ENCODE assay signal across 28 mouse cellular contexts in the genomic region with DNA sequence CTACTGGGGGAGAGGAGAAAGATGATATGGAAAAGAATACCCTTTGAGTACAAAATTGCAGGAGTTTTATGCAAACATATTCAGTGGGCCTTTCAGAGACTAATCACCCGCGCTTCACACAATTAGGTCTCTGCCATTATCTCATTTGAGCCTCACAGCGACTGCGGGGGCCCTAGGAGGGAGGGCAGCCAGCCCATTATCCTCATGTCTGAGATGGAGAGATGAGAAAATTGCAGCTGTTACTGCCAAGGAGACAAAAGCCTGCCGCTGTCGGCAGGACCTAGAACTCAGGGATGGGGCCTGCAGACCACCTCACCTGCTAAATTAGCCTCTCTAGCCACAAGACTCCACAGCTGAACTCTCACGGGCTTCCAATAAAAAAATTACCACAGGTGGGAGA. TPM values are rescaled to one million over a fixed set of nuclear protein-coding genes. Genes with fewer than 3 reads are reported as not detected.
DNase-seq lines count a peak whose midpoint lies in the region; ATAC-seq and TF ChIP-seq lines count a peak whose summit lies in the region.
"Had no signal": no experiment of that assay in that cellular context is flagged by ENCODE, and none has a peak within 500 bp of the region (broad histone marks: within the 10 kb centered on the region; RNA-seq: fewer than 3 reads in every experiment).

No protein-coding gene starts in this region.

- no peak for TF ChIP-seq CTCF in midbrain, postnatal 0 days (IDR thresholded peaks at IDR 0.05)

- no peaks in the 10 kb centered on the region for H3K27me3 ChIP-seq in midbrain, embryonic 11.5 days (ENCODE audit: control insufficient read depth, insufficient read depth, low read length)
- no peaks in the 10 kb centered on the region for H3K27me3 ChIP-seq in midbrain, postnatal 0 days (ENCODE audit: insufficient read depth, low read length)
- H3K27me3 ChIP-seq in forebrain, embryonic 12.5 days, result no peaks in the 10 kb centered on the region
- no peaks in the 10 kb centered on the region for H3K27me3 ChIP-seq in forebrain, embryonic 14.5 days (replicated peaks; ENCODE audit: control insufficient read depth, insufficient read depth, low read length)
- H3K27me3 ChIP-seq: neural tube, embryonic 15.5 days had no signal

- no peak overlapping the region for H3K4me2 ChIP-seq in midbrain, embryonic 11.5 days
- no peak overlapping the region for H3K4me2 ChIP-seq in midbrain, postnatal 0 days (ENCODE audit: low read depth, low read length, poor library complexity, severe bottlenecking)
- no peak overlapping the region for H3K4me2 ChIP-seq in forebrain, embryonic 12.5 days
- no peak overlapping the region for H3K4me2 ChIP-seq in forebrain, embryonic 14.5 days (ENCODE audit: low read length)
- H3K4me2 ChIP-seq: embryonic facial prominence, embryonic 15.5 days; heart, embryonic 11.5 days; liver, embryonic 12.5 days; neural tube, embryonic 15.5 days had no signal

- no peaks in the 10 kb centered on the region for H3K9me3 ChIP-seq in midbrain, embryonic 11.5 days (ENCODE audit: control insufficient read depth, low read length)
- no peaks in the 10 kb centered on the region for H3K9me3 ChIP-seq in midbrain, postnatal 0 days (ENCODE audit: low read length)
- no peaks in the 10 kb centered on the region for H3K9me3 ChIP-seq in forebrain, embryonic 12.5 days
- H3K9me3 ChIP-seq in forebrain, embryonic 14.5 days (replicated peaks; ENCODE audit: control insufficient read depth, low read length), result no peaks in the 10 kb centered on the region
- H3K9me3 ChIP-seq: embryonic facial prominence, embryonic 10.5 days; embryonic facial prominence, embryonic 15.5 days; liver, embryonic 12.5 days; megakaryocyte, embryonic 14.5 days; neural tube, embryonic 15.5 days had no signal

- H3K4me1 ChIP-seq in midbrain, embryonic 11.5 days (ENCODE audit: control insufficient read depth, insufficient read depth, low read length), result no peaks in the 10 kb centered on the region
- H3K4me1 ChIP-seq in midbrain, postnatal 0 days (ENCODE audit: insufficient read depth, low read length), result no peaks in the 10 kb centered on the region
- no peaks in the 10 kb centered on the region for H3K4me1 ChIP-seq in forebrain, embryonic 12.5 days
- no peaks in the 10 kb centered on the region for H3K4me1 ChIP-seq in forebrain, embryonic 14.5 days (ENCODE audit: control insufficient read depth, insufficient read depth, low read length)
- H3K4me1 ChIP-seq: embryonic facial prominence, embryonic 10.5 days; embryonic facial prominence, embryonic 15.5 days; liver, embryonic 12.5 days; megakaryocyte, embryonic 14.5 days; neural tube, embryonic 15.5 days had no signal

- ATAC-seq in midbrain, embryonic 11.5 days (ENCODE audit: low FRiP score), result no peak
- ATAC-seq in midbrain, postnatal 0 days (ENCODE audit: low FRiP score), result no peak
- peak; percentile 70; the same call in 1 of the 2 replicates for ATAC-seq in forebrain, embryonic 12.5 days (ENCODE audit: low FRiP score)
- peak; percentile 79 for ATAC-seq in forebrain, embryonic 14.5 days
- ATAC-seq: intestine, embryonic 16.5 days; liver, embryonic 12.5 days; liver, postnatal 0 days had no signal

- WGBS in midbrain, embryonic 11.5 days, result 35% methylated on average over 7 of the region's 7 CpGs
- 45% methylated on average over 7 of the region's 7 CpGs for WGBS in midbrain, postnatal 0 days
- 36% methylated on average over 7 of the region's 7 CpGs for WGBS in forebrain, embryonic 12.5 days
- 44% methylated on average over 7 of the region's 7 CpGs for WGBS in forebrain, embryonic 14.5 days

- no peak overlapping the region for H3K27ac ChIP-seq in midbrain, embryonic 11.5 days (ENCODE audit: low read depth, low read length)
- H3K27ac ChIP-seq in midbrain, postnatal 0 days (ENCODE audit: low read depth, low read length), result no peak overlapping the region
- H3K27ac ChIP-seq in forebrain, embryonic 12.5 days, result no peak overlapping the region
- no peak overlapping the region for H3K27ac ChIP-seq in forebrain, embryonic 14.5 days (ENCODE audit: low read depth, low read length)
- H3K27ac ChIP-seq: embryonic facial prominence, embryonic 10.5 days; embryonic facial prominence, embryonic 15.5 days; liver, embryonic 12.5 days; neural tube, embryonic 15.5 days had no signal

- no peak overlapping the region for H3K4me3 ChIP-seq in midbrain, embryonic 11.5 days (ENCODE audit: low read depth, low read length)
- no peak overlapping the region for H3K4me3 ChIP-seq in midbrain, postnatal 0 days (ENCODE audit: low read depth, low read length)
- no peak overlapping the region for H3K4me3 ChIP-seq in forebrain, embryonic 12.5 days (replicated peaks)
- H3K4me3 ChIP-seq in forebrain, embryonic 14.5 days (ENCODE audit: low read depth, low read length), result no peak overlapping the region
- H3K4me3 ChIP-seq: embryonic facial prominence, embryonic 10.5 days; embryonic facial prominence, embryonic 15.5 days; liver, embryonic 12.5 days; megakaryocyte, embryonic 14.5 days; neural tube, embryonic 15.5 days had no signal

- peak; percentile 80 for DNase-seq in midbrain, embryonic 11.5 days (ENCODE audit: low spot score, missing footprints)
- DNase-seq in midbrain, postnatal 0 days (ENCODE audit: low spot score), result no peak
- DNase-seq in forebrain, embryonic 14.5 days (ENCODE audit: low spot score), result peak; percentile 46
- peak; percentile 38 for DNase-seq in retina, postnatal 1 day
- no peak for DNase-seq in kidney, adult 9 months
- DNase-seq: adrenal gland, adult 2 months; adrenal gland, postnatal 36 days; B cell, adult 2 months; cerebellum, adult 2 months; cerebellum, postnatal 25 days; gastrocnemius, postnatal 36 days; heart, adult 18-20 months; heart, postnatal 36 days; kidney, adult 8-10 months; kidney, postnatal 10 days; layer of hippocampus, postnatal 36 days; left cerebral cortex, postnatal 4 days; liver, postnatal 0 days; lung, postnatal 4 days; right cerebral cortex, adult 18-20 months had no signal

- no peaks in the 10 kb centered on the region for H3K36me3 ChIP-seq in midbrain, embryonic 11.5 days (ENCODE audit: control insufficient read depth, insufficient read depth, low read length)
- H3K36me3 ChIP-seq in midbrain, postnatal 0 days (ENCODE audit: insufficient read depth, low read length), result no peaks in the 10 kb centered on the region
- H3K36me3 ChIP-seq in forebrain, embryonic 12.5 days (replicated peaks), result no peaks in the 10 kb centered on the region
- no peaks in the 10 kb centered on the region for H3K36me3 ChIP-seq in forebrain, embryonic 14.5 days (ENCODE audit: control insufficient read depth, insufficient read depth, low read length)
- H3K36me3 ChIP-seq: embryonic facial prominence, embryonic 10.5 days; embryonic facial prominence, embryonic 15.5 days; liver, embryonic 12.5 days; neural tube, embryonic 15.5 days had no signal

- no peak overlapping the region for H3K9ac ChIP-seq in midbrain, embryonic 11.5 days (ENCODE audit: low read length)
- H3K9ac ChIP-seq in midbrain, postnatal 0 days (replicated peaks; ENCODE audit: low read length, poor library complexity, severe bottlenecking), result no peak overlapping the region
- no peak overlapping the region for H3K9ac ChIP-seq in forebrain, embryonic 12.5 days
- no peak overlapping the region for H3K9ac ChIP-seq in forebrain, embryonic 14.5 days (ENCODE audit: low read length)
- H3K9ac ChIP-seq: embryonic facial prominence, embryonic 15.5 days; liver, embryonic 12.5 days; liver, postnatal 0 days; neural tube, embryonic 15.5 days had no signal

RNA-seq across cellular contexts. Expression of a gene that starts 18.0 kb away (rescaled TPM):
- polyA plus RNA-seq in midbrain, embryonic 11.5 days (2014; fragmentation: Nextera tagmentation; extraction: Ambion mirVana), result 40.9 and 43.4 TPM in 2 replicates
- total RNA-seq in midbrain, postnatal 0 days (2014; rRNA removed), result 22.1 and 28.4 TPM in 2 replicates
- polyA plus RNA-seq in midbrain, postnatal 0 days (2015; fragmentation: Nextera tagmentation; extraction: Ambion mirVana), result 71.1 and 72.2 TPM in 2 replicates
- 50.1 and 52.0 TPM in 2 replicates for polyA plus RNA-seq in forebrain, embryonic 12.5 days (2016; fragmentation: Nextera tagmentation; extraction: Ambion mirVana)
- polyA plus RNA-seq in forebrain, embryonic 14.5 days (2014; fragmentation: Nextera tagmentation; extraction: Ambion mirVana), result 44.8 and 46.0 TPM in 2 replicates

Comparison
In these comparisons a context has a peak if more than half of its experiments do, and no peak if none do; other contexts are left out.
1. DNase-seq: peak in midbrain, embryonic 11.5 days (single experiment), forebrain, embryonic 14.5 days (single experiment) and retina, postnatal 1 day (single experiment); none in midbrain, postnatal 0 days (single experiment) and kidney, adult 9 months (single experiment).
2. ATAC-seq: peak in forebrain, embryonic 12.5 days (single experiment) and forebrain, embryonic 14.5 days (single experiment); none in midbrain, embryonic 11.5 days (single experiment) and midbrain, postnatal 0 days (single experiment).